Mouse (Mus musculus) CH12.LX (cell line): ENCODE data around the gene Sgca.

Source experiments
- CTCF ChIP-seq, 2 experiments: IDR thresholded peaks in 1 of 2; conservative IDR thresholded peaks in 1 of 2; 2 replicates each; pipeline ENCODE4 v1.5.1; 2011 to 2012; ENCODE audit warnings: low read depth in 2 of 2, low read length in 2 of 2, improper control_type of control experiment in 1 of 2, inconsistent platforms in 1 of 2, mild to moderate bottlenecking in 1 of 2, moderate library complexity in 1 of 2
- E2F4 ChIP-seq: IDR thresholded peaks from 2 replicates; pipeline ENCODE4 v1.6.1; 2011; ENCODE audit warnings: low read depth, low read length, improper control_type of control experiment; ENCODE audit not compliant: insufficient replicate concordance
- POLR2A ChIP-seq: IDR thresholded peaks from 2 replicates; pipeline ENCODE4 v1.6.1; 2011; ENCODE audit warnings: low read depth, mild to moderate bottlenecking, improper control_type of control experiment, low read length
- SIN3A ChIP-seq: IDR thresholded peaks from 2 replicates; pipeline ENCODE4 v1.6.1; 2012; ENCODE audit warnings: low read length, improper control_type of control experiment, inconsistent platforms

DNA sequence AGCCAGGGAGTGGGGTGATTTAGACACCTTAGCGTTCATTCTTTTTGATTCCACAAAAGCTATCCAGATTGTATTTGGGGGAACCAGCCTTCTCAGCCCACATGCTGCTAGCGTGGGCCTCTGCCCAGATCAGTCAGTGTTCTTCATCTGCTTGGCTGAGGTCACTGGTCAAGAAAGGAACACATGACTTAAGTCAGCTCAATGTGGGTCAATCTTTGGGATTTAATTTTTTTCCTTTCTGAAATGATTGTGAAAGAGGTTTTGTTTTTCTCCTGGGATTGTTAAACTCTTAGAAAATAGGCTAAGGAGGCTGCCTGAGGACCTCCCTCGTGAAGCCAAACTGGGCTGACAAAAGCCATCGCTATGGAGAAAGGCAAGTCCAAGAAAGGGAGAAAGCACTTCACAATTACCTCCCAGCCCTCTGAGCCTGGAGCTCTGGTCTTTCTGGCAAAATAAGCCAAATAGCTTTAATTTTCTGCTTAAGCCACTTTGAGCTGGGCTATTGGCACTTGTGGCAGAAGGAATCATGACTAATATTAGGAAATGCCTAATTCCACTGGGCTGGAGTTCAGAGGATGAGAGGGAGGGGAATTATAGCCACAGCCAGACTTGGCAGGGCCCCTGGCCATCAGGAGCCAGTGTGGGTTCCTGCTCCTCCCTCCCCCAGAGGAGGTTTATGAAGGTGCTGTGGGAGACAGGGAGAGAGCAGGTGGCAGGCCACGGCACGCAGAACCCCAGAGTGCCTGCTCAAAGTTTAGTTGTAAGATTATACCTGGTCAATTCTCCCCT lies 62.6 kb downstream of the Sgca start:
- TF ChIP-seq SIN3A, result no peak
- no peak for TF ChIP-seq CTCF (conservative IDR thresholded peaks at IDR 0.05 in 1 of 2, IDR thresholded peaks at IDR 0.05 in 1 of 2; ENCODE audit: low read depth in 2 of 2, low read length in 2 of 2)
- TF ChIP-seq POLR2A, result no peak
- no peak for TF ChIP-seq E2F4
